Mouse (Mus musculus): ENCODE data around the gene Acadl. TPM values are rescaled to one million over a fixed set of nuclear protein-coding genes. Genes with fewer than 3 reads are reported as not detected.

Gene Acadl
- polyA plus RNA-seq (2012; rRNA removed) = 12.7 and 26.4 TPM in 2 replicates

DNA sequence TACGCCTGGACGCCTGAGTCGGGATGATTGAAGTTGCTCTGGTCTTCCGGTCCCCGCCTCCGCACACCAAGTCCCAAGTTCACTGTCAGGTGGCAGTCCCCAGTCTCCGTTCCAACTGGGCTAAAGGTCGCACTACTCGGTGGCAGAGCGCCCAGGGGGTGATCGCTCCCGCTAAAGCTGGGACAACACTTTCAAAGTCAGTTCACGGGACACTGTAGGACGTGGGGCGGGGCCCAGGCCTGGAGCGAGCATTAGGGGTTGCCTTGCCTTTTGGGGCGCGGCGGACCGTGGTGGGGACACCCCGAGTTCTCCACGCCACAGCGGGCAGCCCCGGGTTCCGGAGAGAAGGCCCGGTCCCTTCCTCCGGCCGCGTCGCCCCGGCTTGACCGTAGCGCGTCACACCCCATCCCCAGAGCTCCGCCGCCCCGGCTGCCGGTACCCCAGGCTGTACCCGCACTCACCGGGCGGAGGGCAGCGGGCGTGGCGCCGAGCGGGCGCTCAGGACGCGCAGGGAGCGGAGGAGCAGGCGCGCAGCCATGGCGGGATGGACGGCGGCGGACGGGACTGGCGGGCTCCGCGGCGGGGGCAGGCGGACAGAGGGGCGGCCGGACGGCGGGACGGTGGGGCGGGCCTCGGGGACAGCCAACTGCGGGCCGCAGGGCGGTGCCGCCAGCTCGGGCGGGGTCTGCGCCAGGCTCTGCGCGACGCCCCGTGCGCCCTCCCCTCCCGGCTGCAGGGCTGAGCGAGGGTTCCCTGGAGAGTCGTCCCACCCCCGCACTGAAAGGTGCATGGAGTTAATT is at the start of gene Acadl:
Gene Acadl, minus strand, starts transcription at position 566 of the 800 bp plus-strand sequence.
- TF ChIP-seq POLR2A (IDR thresholded peaks at IDR 0.05; ENCODE audit: low read depth, low read length) = peak; percentile 46
- no peak for TF ChIP-seq CTCF (IDR thresholded peaks at IDR 0.05; ENCODE audit: extremely low read depth, insufficient read length, insufficient replicate concordance, low read depth, low read length)
- peak within 1 kb of the TSS; percentile 95 for H3K27ac ChIP-seq (ENCODE audit: insufficient read depth, low read depth, low read length)
- WGBS = under 1% methylated on average over 67 of the region's 85 CpGs
- no peaks in the 10 kb centered on the region for H3K27me3 ChIP-seq (ENCODE audit: control insufficient read depth, insufficient read depth, low read length)
- peaks cover 7% of the 10 kb centered on the region; the same call in 1 of the 2 replicates for H3K4me1 ChIP-seq (ENCODE audit: control insufficient read depth, insufficient read depth, insufficient read length, low read length)
- peak within 1 kb of the TSS; percentile 78 for H3K4me3 ChIP-seq (ENCODE audit: low read depth, low read length)
- peaks cover 8% of the 10 kb centered on the region for H3K36me3 ChIP-seq (ENCODE audit: control insufficient read depth, insufficient read depth, low read length)

DNA sequence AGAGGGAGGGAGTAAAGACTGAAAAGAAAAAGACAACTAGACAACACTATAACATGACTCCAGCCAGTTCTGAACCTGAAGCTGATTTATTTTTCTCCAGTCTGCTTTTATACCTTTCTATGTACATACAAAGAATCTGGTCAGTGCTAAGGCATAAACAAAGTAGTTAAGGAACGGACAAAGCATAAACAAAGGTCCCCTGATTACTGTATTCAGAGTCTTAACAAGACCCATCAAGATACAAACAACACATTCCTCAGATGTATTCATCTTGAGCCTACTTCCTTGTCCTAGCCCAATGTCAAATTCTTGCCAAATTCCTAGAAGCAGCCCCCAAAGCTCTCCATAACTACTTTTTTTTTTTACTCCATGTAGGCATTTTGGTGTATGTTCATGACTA is 49.2 kb upstream of the Acadl start:
- 71% methylated on average over 1 of the region's 1 CpGs for WGBS
- no peak for TF ChIP-seq POLR2A (IDR thresholded peaks at IDR 0.05; ENCODE audit: low read depth, low read length)
- no peak for TF ChIP-seq CTCF (IDR thresholded peaks at IDR 0.05; ENCODE audit: extremely low read depth, insufficient read length, insufficient replicate concordance, low read depth, low read length)
- no peaks in the 10 kb centered on the region for H3K36me3 ChIP-seq (ENCODE audit: control insufficient read depth, insufficient read depth, low read length)
- no peak overlapping the region for H3K27ac ChIP-seq (ENCODE audit: insufficient read depth, low read depth, low read length)
- H3K27me3 ChIP-seq (ENCODE audit: control insufficient read depth, insufficient read depth, low read length) = no peaks in the 10 kb centered on the region
- H3K4me1 ChIP-seq (ENCODE audit: control insufficient read depth, insufficient read depth, insufficient read length, low read length) = no peaks in the 10 kb centered on the region
- no peak overlapping the region for H3K4me3 ChIP-seq (ENCODE audit: low read depth, low read length)

DNA sequence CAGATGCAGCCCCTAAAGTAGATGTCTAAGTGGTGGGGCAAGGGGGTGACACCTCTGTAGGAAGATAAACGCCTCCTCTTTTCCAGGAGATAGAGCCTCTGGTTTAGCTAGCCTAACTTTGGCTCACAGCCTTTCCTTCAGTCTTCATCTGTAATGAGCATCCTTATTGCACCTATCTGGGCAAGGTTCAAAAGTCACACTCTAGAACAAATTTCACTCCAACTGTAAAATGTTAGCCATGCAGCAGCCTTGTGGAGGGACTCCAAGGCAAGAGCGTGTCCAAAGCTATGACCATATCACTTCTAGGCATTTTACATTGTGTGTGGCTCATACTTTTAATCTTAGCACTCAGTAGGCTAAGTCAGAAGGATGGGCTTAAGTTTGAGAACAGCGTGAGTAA is 39.5 kb upstream of the Acadl start:
- Histone ChIP-seq H3K27ac (ENCODE audit: insufficient read depth, low read depth, low read length) (no peak overlapping the region), H3K4me1 (ENCODE audit: control insufficient read depth, insufficient read depth, insufficient read length, low read length) (no peaks in the 10 kb centered on the region), H3K27me3 (ENCODE audit: control insufficient read depth, insufficient read depth, low read length) (no peaks in the 10 kb centered on the region; the same call in 1 of the 2 replicates), H3K4me3 (ENCODE audit: low read depth, low read length) (no peak overlapping the region), H3K36me3 (ENCODE audit: control insufficient read depth, insufficient read depth, low read length) (no peaks in the 10 kb centered on the region)
- TF ChIP-seq CTCF (IDR thresholded peaks at IDR 0.05; ENCODE audit: extremely low read depth, insufficient read length, insufficient replicate concordance, low read depth, low read length) (no peak), POLR2A (IDR thresholded peaks at IDR 0.05; ENCODE audit: low read depth, low read length) (no peak)
- 43% methylated on average over 3 of the region's 3 CpGs for WGBS

DNA sequence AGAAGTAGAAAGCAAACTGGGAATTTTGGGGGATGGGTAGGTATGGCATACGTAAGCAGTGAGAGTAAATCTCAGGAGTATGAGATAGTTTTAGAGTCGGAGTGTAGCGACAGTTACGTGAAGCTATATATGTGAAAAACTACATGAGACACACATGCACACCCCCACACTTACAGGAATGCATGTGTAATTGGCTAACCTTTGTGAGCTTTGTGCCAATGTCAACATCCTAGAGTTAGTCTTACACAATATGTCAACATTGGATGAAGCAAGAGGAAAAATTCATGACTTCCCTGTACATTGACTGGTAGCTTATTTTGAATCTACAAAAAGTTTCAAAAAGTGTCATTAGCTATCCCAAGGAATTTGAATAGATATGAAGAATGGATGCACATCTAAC is 37.9 kb upstream of the Acadl start:
- 53% methylated on average over 4 of the region's 4 CpGs for WGBS
- Histone ChIP-seq H3K4me1 (ENCODE audit: control insufficient read depth, insufficient read depth, insufficient read length, low read length) (no peaks in the 10 kb centered on the region; the same call in 1 of the 2 replicates), H3K27me3 (ENCODE audit: control insufficient read depth, insufficient read depth, low read length) (no peaks in the 10 kb centered on the region; the same call in 1 of the 2 replicates), H3K27ac (ENCODE audit: insufficient read depth, low read depth, low read length) (no peak overlapping the region), H3K36me3 (ENCODE audit: control insufficient read depth, insufficient read depth, low read length) (no peaks in the 10 kb centered on the region), H3K4me3 (ENCODE audit: low read depth, low read length) (no peak overlapping the region)
- TF ChIP-seq POLR2A (IDR thresholded peaks at IDR 0.05; ENCODE audit: low read depth, low read length) = no peak
- TF ChIP-seq CTCF (IDR thresholded peaks at IDR 0.05; ENCODE audit: extremely low read depth, insufficient read length, insufficient replicate concordance, low read depth, low read length) = no peak

DNA sequence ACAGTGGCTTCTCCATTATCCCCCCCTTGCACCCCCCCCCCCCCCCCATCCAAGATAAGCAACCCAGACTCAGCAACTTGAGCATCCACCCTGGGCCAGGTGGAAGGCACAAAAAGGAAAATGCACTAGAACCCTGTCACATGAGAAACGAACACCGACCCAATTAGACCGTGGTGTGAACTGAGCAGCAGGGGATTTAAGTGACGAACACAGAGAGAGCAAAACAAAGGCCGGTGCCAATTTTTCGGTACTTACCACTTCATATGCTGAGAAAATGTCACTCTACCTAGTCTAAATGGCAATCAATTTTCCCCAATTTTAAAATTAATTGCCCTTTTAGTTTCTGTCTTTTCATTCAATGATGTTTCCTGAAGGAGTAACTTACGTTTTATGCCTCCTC is 35.2 kb upstream of the Acadl start:
- Histone ChIP-seq H3K36me3 (ENCODE audit: control insufficient read depth, insufficient read depth, low read length) (no peaks in the 10 kb centered on the region), H3K4me3 (ENCODE audit: low read depth, low read length) (no peak overlapping the region), H3K27ac (ENCODE audit: insufficient read depth, low read depth, low read length) (no peak overlapping the region), H3K27me3 (ENCODE audit: control insufficient read depth, insufficient read depth, low read length) (no peaks in the 10 kb centered on the region; the same call in 1 of the 2 replicates), H3K4me1 (ENCODE audit: control insufficient read depth, insufficient read depth, insufficient read length, low read length) (no peaks in the 10 kb centered on the region; the same call in 1 of the 2 replicates)
- TF ChIP-seq POLR2A (IDR thresholded peaks at IDR 0.05; ENCODE audit: low read depth, low read length) (no peak), CTCF (IDR thresholded peaks at IDR 0.05; ENCODE audit: extremely low read depth, insufficient read length, insufficient replicate concordance, low read depth, low read length) (no peak)
- WGBS = 96% methylated on average over 7 of the region's 7 CpGs

DNA sequence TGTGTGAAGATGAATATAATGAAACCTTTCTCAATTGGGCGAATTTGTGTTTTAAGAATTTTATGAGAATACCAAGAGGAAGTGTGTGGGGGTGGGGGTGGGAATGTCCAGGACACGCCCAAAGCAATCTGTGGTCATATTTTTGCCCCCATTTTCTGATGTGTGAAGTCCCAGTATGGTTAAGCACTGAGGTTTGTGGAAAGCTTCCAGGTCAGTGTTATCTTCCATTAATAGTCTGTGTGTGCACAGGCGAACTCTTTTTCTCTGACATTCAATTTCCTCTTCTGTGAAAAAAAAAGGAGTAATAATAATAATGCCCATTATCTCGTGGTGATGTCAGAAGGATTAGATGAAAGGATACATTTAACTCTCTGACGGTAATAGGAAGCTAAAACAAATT is 33.5 kb upstream of the Acadl start:
- Histone ChIP-seq H3K27me3 (ENCODE audit: control insufficient read depth, insufficient read depth, low read length) (no peaks in the 10 kb centered on the region; the same call in 1 of the 2 replicates), H3K4me3 (ENCODE audit: low read depth, low read length) (no peak overlapping the region), H3K36me3 (ENCODE audit: control insufficient read depth, insufficient read depth, low read length) (no peaks in the 10 kb centered on the region), H3K4me1 (ENCODE audit: control insufficient read depth, insufficient read depth, insufficient read length, low read length) (no peaks in the 10 kb centered on the region; the same call in 1 of the 2 replicates), H3K27ac (ENCODE audit: insufficient read depth, low read depth, low read length) (peak overlapping the region; percentile 10)
- 6% methylated on average over 5 of the region's 5 CpGs for WGBS
- no peak for TF ChIP-seq CTCF (IDR thresholded peaks at IDR 0.05; ENCODE audit: extremely low read depth, insufficient read length, insufficient replicate concordance, low read depth, low read length)
- no peak for TF ChIP-seq POLR2A (IDR thresholded peaks at IDR 0.05; ENCODE audit: low read depth, low read length)

DNA sequence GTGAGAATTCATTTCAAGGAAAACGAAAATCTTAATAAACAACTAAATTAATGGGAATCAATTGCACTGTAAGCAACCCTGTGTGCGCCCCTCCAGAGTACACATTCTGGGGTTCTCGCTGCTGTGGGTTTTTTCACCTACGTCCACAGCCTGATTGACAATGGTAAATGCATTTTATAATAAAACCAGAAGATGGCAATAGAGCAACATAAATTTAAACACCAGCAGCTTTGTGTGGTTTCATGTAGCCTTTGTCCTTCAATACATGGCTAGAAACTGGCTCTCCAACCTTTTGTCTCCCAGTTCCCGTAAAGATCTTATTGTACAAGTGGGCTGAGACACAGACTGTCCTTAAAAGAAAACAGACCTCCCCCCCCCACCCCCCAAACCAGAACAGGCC is 33.0 kb upstream of the Acadl start:
- no peaks in the 10 kb centered on the region; the same call in 1 of the 2 replicates for H3K27me3 ChIP-seq (ENCODE audit: control insufficient read depth, insufficient read depth, low read length)
- H3K4me3 ChIP-seq (ENCODE audit: low read depth, low read length) = no peak overlapping the region
- H3K4me1 ChIP-seq (ENCODE audit: control insufficient read depth, insufficient read depth, insufficient read length, low read length) = no peaks in the 10 kb centered on the region; the same call in 1 of the 2 replicates
- peak overlapping the region; percentile 10 for H3K27ac ChIP-seq (ENCODE audit: insufficient read depth, low read depth, low read length)
- H3K36me3 ChIP-seq (ENCODE audit: control insufficient read depth, insufficient read depth, low read length) = no peaks in the 10 kb centered on the region
- TF ChIP-seq POLR2A (IDR thresholded peaks at IDR 0.05; ENCODE audit: low read depth, low read length) = no peak
- TF ChIP-seq CTCF (IDR thresholded peaks at IDR 0.05; ENCODE audit: extremely low read depth, insufficient read length, insufficient replicate concordance, low read depth, low read length) = peak; percentile 38; the same call in 1 of the 2 replicates
- 2% methylated on average over 5 of the region's 5 CpGs for WGBS
